Mouse (Mus musculus): ENCODE results near the gene Pikfyve. TPM values are rescaled to one million over a fixed set of nuclear protein-coding genes. Genes with fewer than 3 reads are reported as not detected.
A peak's percentile ranks its signal among the peaks of the same experiment; 100 is the strongest.

Pikfyve gene
- total RNA-seq, 1 experiment = 30.4 TPM

DNA sequence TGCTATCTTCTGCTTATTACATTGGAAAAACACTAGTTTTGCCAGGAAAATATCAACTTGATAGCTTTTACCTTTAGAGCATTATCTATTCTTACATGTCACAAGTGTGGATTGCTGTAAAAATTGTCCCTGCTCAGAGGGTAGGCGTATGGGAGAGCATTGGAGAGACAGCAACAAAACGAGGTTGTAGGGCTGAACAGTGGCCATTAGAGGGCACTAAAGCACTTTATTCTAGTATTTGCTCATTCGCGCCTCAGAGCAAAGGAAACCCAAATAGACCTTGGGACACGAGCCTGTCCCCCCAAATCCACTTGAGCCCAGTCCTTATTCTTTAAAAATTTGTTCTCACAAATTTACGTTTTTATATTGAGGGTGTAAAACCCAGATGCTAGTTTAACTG lies 96.3 kb downstream of the Pikfyve start:
- Histone ChIP-seq H3K4me3 (ENCODE audit: insufficient read depth in 1 of 2, low read depth in 1 of 2, low read length in 2 of 2, poor library complexity in 1 of 2, severe bottlenecking in 1 of 2) (no peak overlapping the region), H3K9me3 (ENCODE audit: control insufficient read depth, insufficient read depth, low read depth, low read length) (no peaks in the 10 kb centered on the region), H3K27ac (ENCODE audit: insufficient read depth, low read depth, low read length, poor library complexity, severe bottlenecking) (no peak overlapping the region), H3K36me3 (ENCODE audit: control insufficient read depth, insufficient read depth, low read length, poor library complexity, severe bottlenecking) (no peaks in the 10 kb centered on the region), H3K4me1 (ENCODE audit: control insufficient read depth in 2 of 2, insufficient read depth in 2 of 2, low read length in 2 of 2, poor library complexity in 1 of 2) (no peaks in the 10 kb centered on the region), H3K9ac (ENCODE audit: insufficient read depth, low read depth, low read length, poor library complexity, severe bottlenecking) (no peak overlapping the region)
- in situ Hi-C loops (cut with MboI; ENCODE audit: low sequenced_read_pairs in 2 of 2, unreplicated experiment in 2 of 2) = no loop called here
- DNase-seq (ENCODE audit: low read depth, low spot score) = peak; percentile 30
- no peak for TF ChIP-seq CHD2 (IDR thresholded peaks at IDR 0.05; ENCODE audit: low read depth, low read length)
- TF ChIP-seq ZC3H11A (IDR thresholded peaks at IDR 0.05; ENCODE audit: borderline replicate concordance, low read depth, low read length) = peak; percentile 41; the same call in 1 of the 2 replicates

DNA sequence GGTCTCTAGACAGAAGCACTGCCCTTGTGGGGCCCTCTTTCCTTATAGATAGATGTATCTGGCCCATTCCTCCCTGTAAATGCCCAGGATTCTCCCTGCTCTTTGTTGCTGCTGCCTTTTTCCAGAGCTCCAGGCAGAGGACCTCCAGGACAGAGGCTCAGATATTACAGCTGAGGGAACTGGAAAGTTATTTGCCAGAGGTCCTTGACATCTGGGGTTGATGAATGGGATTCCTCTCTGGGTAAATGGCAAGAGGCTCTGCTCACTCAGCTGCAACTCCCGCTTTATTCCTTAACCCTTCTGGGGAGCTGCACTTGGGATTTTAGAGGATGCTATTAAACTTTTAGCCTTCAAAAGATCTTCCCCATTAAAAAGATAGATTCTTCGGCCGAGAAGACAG lies 122.0 kb downstream of the Pikfyve start:
- DNase-seq (ENCODE audit: low read depth, low spot score) = no peak
- Histone ChIP-seq H3K36me3 (ENCODE audit: control insufficient read depth, insufficient read depth, low read length, poor library complexity, severe bottlenecking) (no peaks in the 10 kb centered on the region), H3K27ac (ENCODE audit: insufficient read depth, low read depth, low read length, poor library complexity, severe bottlenecking) (no peak overlapping the region), H3K9ac (ENCODE audit: insufficient read depth, low read depth, low read length, poor library complexity, severe bottlenecking) (no peak overlapping the region), H3K9me3 (ENCODE audit: control insufficient read depth, insufficient read depth, low read depth, low read length) (no peaks in the 10 kb centered on the region), H3K4me3 (ENCODE audit: insufficient read depth in 1 of 2, low read depth in 1 of 2, low read length in 2 of 2, poor library complexity in 1 of 2, severe bottlenecking in 1 of 2) (no peak overlapping the region), H3K4me1 (ENCODE audit: control insufficient read depth in 2 of 2, insufficient read depth in 2 of 2, low read length in 2 of 2, poor library complexity in 1 of 2) (peaks cover 0 to 3% of the 10 kb centered on the region in 2 experiments; a peak in 2 of 4 replicates)
- no peak for TF ChIP-seq ZNF384 (IDR thresholded peaks at IDR 0.05; ENCODE audit: low read depth, low read length)
- no peak for TF ChIP-seq ZC3H11A (IDR thresholded peaks at IDR 0.05; ENCODE audit: borderline replicate concordance, low read depth, low read length)
- TF ChIP-seq MAFK (IDR thresholded peaks at IDR 0.05; ENCODE audit: insufficient read depth, low read depth, low read length) = no peak
- no peak for TF ChIP-seq HCFC1 (IDR thresholded peaks at IDR 0.05; ENCODE audit: borderline replicate concordance, insufficient read depth, low read length)
- no peak for TF ChIP-seq CHD2 (IDR thresholded peaks at IDR 0.05; ENCODE audit: low read depth, low read length)
- in situ Hi-C loops (cut with MboI; ENCODE audit: low sequenced_read_pairs in 2 of 2, unreplicated experiment in 2 of 2) = loop anchor here (25.0 kb wide), 2 partner anchors 354 to 779 kb away; no protein-coding TSS in a partner anchor

DNA sequence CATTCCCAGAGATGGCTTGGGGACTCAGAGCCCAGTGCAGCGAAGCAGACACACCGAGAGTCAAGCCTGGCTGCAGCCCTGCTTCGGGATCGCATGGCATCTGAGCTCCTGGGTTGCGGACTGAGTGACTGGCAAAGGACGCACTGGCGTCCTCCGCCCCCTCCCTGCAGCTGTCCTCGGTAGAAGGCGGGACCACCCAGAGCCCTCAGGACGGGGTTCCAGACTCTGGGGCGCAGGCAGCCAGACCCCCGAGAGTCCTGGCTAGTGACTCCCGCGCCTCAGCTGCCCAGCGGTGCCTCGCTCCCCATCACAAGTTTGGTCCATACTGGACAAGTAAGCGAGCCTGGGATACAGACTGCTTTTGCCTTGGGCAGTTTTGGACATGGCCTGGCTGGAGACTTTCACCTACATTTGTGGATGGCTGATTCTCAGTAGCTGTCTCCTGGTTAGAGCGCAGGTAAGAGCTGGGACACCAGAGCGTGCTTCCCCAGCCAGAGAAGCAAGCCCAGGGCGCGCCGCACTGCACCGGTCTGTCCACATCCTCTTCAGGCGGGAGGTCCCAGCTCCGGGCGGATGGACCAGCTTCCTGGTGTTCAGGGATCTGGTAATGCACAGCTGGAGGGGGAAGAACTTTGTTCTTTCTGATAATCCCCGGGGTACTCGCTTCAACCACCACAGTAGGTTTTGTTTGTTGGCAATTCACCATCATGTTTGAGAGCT lies 124.9 kb downstream of the Pikfyve start:
- H3K4me3 ChIP-seq (ENCODE audit: insufficient read depth in 1 of 2, low read depth in 1 of 2, low read length in 2 of 2, poor library complexity in 1 of 2, severe bottlenecking in 1 of 2) = peak overlapping the region; percentile 64 to 68
- no peaks in the 10 kb centered on the region for H3K9me3 ChIP-seq (ENCODE audit: control insufficient read depth, insufficient read depth, low read depth, low read length)
- in situ Hi-C loops (cut with MboI; ENCODE audit: low sequenced_read_pairs in 2 of 2, unreplicated experiment in 2 of 2) = loop anchor here (10.0 to 25.0 kb wide), 3 partner anchors 351 to 783 kb away; no protein-coding TSS in a partner anchor
- DNase-seq (ENCODE audit: low read depth, low spot score) = no peak
- H3K4me1 ChIP-seq (ENCODE audit: control insufficient read depth in 2 of 2, insufficient read depth in 2 of 2, low read length in 2 of 2, poor library complexity in 1 of 2) = peaks cover 0 to 3% of the 10 kb centered on the region in 2 experiments; a peak in 2 of 4 replicates
- TF ChIP-seq CHD2 (IDR thresholded peaks at IDR 0.05; ENCODE audit: low read depth, low read length) (no peak), MAFK (IDR thresholded peaks at IDR 0.05; ENCODE audit: insufficient read depth, low read depth, low read length) (no peak), ZNF384 (IDR thresholded peaks at IDR 0.05; ENCODE audit: low read depth, low read length) (no peak), ZC3H11A (IDR thresholded peaks at IDR 0.05; ENCODE audit: borderline replicate concordance, low read depth, low read length) (no peak), HCFC1 (IDR thresholded peaks at IDR 0.05; ENCODE audit: borderline replicate concordance, insufficient read depth, low read length) (no peak)
- H3K9ac ChIP-seq (ENCODE audit: insufficient read depth, low read depth, low read length, poor library complexity, severe bottlenecking) = no peak overlapping the region; the same call in 1 of the 2 replicates
- H3K27ac ChIP-seq (ENCODE audit: insufficient read depth, low read depth, low read length, poor library complexity, severe bottlenecking) = no peak overlapping the region
- H3K36me3 ChIP-seq (ENCODE audit: control insufficient read depth, insufficient read depth, low read length, poor library complexity, severe bottlenecking) = no peaks in the 10 kb centered on the region

DNA sequence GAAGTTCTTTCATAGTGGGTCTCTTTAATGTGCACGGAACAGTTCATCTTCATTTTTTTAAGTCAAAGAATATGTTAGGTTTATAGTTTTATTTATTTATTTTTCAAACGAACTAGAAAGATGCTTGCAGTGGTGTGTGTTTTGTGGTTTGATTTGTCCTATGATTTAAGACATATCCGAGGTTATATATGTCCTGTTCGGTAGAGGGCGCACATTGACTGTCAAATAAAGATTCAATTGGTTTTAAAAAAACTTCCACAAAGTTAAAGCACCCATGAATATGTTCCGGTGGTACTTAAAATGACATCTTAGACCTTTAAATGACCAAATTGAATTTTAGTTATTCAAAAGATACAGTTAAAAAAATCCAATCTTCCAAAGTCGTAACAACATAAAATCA lies 125.6 kb downstream of the Pikfyve start:
- H3K9me3 ChIP-seq (ENCODE audit: control insufficient read depth, insufficient read depth, low read depth, low read length) = no peaks in the 10 kb centered on the region
- TF ChIP-seq MAFK (IDR thresholded peaks at IDR 0.05; ENCODE audit: insufficient read depth, low read depth, low read length) = no peak
- peak; percentile 52; the same call in 1 of the 2 replicates for TF ChIP-seq ZC3H11A (IDR thresholded peaks at IDR 0.05; ENCODE audit: borderline replicate concordance, low read depth, low read length)
- TF ChIP-seq CHD2 (IDR thresholded peaks at IDR 0.05; ENCODE audit: low read depth, low read length) = no peak
- no peak for TF ChIP-seq HCFC1 (IDR thresholded peaks at IDR 0.05; ENCODE audit: borderline replicate concordance, insufficient read depth, low read length)
- peak; percentile 89 for TF ChIP-seq ZNF384 (IDR thresholded peaks at IDR 0.05; ENCODE audit: low read depth, low read length)
- no peaks in the 10 kb centered on the region for H3K36me3 ChIP-seq (ENCODE audit: control insufficient read depth, insufficient read depth, low read length, poor library complexity, severe bottlenecking)
- peaks cover 0 to 2% of the 10 kb centered on the region in 2 experiments; a peak in 2 of 4 replicates for H3K4me1 ChIP-seq (ENCODE audit: control insufficient read depth in 2 of 2, insufficient read depth in 2 of 2, low read length in 2 of 2, poor library complexity in 1 of 2)
- in situ Hi-C loops (cut with MboI; ENCODE audit: low sequenced_read_pairs in 2 of 2, unreplicated experiment in 2 of 2) = loop anchor here (10.0 to 25.0 kb wide), 3 partner anchors 350 to 783 kb away; no protein-coding TSS in a partner anchor
- peak; percentile 51 for DNase-seq (ENCODE audit: low read depth, low spot score)
- H3K9ac ChIP-seq (ENCODE audit: insufficient read depth, low read depth, low read length, poor library complexity, severe bottlenecking) = no peak overlapping the region
- H3K27ac ChIP-seq (ENCODE audit: insufficient read depth, low read depth, low read length, poor library complexity, severe bottlenecking) = no peak overlapping the region
- no peak overlapping the region for H3K4me3 ChIP-seq (ENCODE audit: insufficient read depth in 1 of 2, low read depth in 1 of 2, low read length in 2 of 2, poor library complexity in 1 of 2, severe bottlenecking in 1 of 2)

Measured in ES-E14 (cell line).